Mouse (Mus musculus) heart, adult 18-20 months (tissue): ENCODE measurements around the gene Pigz. TPM values are rescaled to one million over a fixed set of nuclear protein-coding genes. Genes with fewer than 3 reads are reported as not detected.
"Not testable (repeated sequence)": the region's sequence is repeated elsewhere in the genome, so short reads cannot be mapped to it uniquely, and the experiment has no call there.

Experiments used
- DNase-seq, 2 experiments: peaks; one replicate each; pipeline ENCODE4 v3.0.0; 2021 to 2022; ENCODE audit warnings: mixed read lengths in 1 of 2
- total RNA-seq, 2 experiments: library from RNA; stranded (reverse); gene quantifications; 2 replicates each; pipeline ENCODE4 v1.2.3; 2021

Gene Pigz
- total RNA-seq, 2 experiments from 2014 or later: 2.2 to 3.5 TPM

- DNase-seq: no peak
Measured at GRCm38 (mm10) chr16:31931330-31931729, 2.3 kb upstream of the Pigz start.

DNA sequence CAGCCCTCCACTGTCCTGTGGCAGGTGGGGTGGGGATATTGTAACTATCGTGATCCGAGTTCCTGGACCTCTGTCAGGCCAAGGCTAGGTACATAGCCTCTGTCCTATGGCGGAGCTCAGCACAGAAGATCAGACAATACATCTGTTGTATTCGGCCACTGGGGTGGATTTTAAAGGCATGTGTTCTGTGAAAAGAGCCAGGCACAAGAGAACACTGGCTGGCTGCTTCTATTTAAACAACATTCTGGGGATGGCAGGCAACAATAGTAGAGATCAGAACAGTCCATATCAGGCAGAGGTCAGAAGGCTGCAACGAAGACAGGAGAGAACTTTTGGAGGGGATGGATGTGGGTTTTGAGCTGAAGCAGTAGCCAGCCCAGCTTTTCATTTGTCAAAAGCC lies 1.4 kb upstream of the Pigz start:
- no peak for DNase-seq

- peak; percentile 87 to 93 for DNase-seq
Measured at GRCm38 (mm10) chr16:31932840-31933697, 582 bp upstream of the Pigz start.

DNA sequence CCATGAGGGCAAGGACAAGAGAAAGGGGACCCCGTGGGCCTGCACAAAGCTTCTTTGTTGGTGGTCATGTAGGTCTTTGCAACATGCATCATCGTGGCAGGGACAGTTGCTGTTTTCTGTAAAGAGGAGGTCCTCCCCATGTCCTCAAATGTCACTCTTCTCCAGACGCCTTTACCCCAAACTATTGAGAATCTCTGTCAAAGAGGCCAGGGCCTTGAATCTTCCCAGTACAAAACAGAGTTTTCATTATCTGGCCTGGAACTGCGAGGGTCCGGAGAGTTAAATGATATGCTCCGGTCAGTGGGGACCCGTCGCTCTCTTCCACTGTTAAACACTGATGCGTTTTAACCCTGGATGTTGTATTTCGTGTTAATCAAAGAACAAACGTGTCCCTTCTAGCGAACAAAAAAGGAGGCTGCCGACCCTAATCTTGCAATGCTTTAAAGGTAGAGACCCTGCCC lies 929 bp downstream of the Pigz start:
- DNase-seq: no peak

- DNase-seq: peak; percentile 32 to 45
Measured at GRCm38 (mm10) chr16:31935091-31935979, 1.7 kb downstream of the Pigz start.

- no peak for DNase-seq
Measured at GRCm38 (mm10) chr16:31936568-31936967, 2.9 kb downstream of the Pigz start.

DNA sequence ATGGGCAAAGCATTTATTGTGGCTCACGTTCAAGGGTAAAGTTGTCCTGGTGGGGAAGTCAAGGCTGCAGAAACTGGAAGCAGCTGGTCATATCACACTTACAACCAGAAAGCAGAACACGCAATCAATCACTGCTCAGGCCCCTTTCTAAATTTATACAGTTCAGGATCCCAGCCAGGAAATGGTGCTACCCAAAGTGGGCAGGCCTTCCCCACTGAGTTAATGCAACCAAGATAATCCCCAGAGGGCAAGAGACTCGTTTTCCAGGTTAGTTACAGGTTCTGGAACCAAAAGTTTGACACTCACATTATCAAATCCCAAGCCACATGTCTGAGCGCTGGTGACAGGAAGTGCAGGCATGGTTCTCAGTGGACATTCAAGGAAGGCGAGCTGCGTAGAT lies 5.2 kb downstream of the Pigz start:
- DNase-seq: peak; percentile 53 to 58

GRCm38 (mm10) chr16:31940586-31940985 lies 6.9 kb downstream of the Pigz start:
- no peak for DNase-seq

DNA sequence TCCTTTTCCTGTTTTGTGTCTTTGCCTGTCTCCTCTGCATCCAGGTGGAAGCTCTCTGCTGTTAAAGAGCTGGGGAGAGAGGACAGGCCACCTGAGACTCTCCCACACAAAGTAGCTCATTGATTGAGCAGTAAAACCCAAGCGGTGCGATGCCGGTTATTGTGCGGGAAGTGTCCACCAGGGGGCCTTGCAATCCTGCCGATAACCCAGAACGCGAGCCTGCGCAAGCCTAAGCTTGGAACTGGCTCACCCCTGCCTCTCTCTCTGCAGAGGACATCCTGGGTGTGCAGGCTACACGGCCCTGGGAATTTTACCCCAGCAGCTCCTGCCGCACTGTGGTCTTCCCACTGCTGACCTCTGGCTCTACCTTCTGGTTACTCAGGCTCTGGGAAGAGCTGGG lies 10.3 kb downstream of the Pigz start:
- DNase-seq: peak; percentile 73 to 85

DNA sequence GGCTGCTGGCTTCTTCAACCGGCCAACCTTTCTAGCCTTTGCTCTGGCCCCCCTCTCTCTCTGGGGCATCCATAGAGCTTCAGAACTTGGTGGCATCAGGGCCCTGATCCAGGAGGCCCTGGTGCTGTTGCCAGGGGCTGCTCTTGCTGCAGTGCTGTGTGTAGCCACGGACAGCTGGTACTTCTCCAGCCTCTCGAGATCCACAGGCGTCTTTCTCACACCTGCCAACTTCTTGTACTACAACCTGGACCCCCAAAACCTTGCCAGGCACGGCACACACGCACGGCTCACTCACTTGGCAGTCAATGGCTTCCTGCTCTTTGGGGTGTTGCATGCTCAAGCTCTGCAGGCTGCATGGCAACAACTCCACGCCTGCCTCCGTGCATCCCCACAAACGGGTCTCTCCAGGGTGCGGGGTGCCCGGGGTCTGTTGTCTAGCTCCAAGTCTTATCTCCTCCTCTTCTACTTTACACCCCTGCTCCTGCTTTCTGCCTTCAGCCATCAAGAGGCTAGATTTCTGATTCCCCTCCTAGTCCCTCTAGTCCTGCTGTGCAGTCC lies 11.1 kb downstream of the Pigz start:
- DNase-seq: no peak

DNA sequence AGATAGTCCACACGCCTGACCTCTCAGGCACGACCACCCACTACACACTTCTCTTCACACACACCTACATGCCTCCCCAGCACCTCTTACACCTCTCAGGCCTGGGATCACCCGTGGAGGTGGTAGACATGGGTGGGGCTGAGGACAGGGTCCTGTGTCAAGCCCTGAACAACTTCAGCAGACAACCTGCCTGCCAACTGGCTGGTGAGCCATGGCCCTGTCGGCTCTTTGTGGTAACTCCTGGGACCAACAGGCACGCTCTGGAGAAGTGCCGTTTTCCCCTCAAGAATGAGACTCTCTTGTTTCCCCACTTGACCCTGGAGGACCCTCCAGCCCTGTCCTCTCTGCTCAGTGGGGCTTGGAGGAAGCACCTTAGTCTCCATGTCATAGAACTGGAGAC lies 11.7 kb downstream of the Pigz start:
- DNase-seq: no peak

GRCm38 (mm10) chr16:31945986-31946385 lies 12.3 kb downstream of the Pigz start:
- DNase-seq: not testable (repeated sequence)

DNA sequence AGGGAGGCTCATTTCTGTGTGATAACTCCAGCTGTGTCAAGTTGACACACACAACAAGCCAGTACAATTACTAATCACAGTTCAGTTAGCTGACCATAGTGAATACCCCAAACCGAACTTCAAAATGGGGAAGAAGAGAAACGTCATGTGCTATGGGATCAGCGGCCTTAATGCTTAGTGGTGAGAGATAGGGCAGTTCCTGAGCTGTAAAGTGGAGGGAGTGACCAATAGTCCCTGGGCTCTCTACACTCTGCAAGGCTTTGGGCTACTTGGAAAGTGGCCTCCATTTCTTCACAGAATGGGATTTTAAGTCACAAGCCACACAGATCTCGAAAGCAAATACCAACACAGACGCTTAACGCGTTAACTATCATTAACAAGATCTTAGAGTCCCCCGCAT lies 13.7 kb downstream of the Pigz start:
- DNase-seq: no peak

DNA sequence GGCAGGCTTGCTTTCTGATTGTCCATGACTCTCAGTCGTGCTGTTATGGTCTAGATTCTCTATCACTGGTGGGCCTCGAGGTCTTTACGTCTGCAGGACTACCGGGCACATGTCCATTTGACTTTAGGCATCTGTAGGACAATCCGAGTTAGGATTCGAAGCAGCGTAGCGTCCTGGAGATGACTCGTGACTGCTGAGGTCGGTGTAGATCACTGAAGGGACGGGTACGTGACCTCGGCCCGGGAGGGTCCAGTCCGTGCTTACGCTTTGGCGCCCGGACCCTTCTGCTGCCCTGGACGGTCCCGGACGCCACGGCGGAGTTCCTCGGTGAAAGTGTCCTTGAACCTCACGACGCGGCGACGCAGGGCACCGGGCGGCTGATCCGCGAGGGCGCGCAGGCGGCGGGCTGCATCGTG lies 14.3 kb downstream of the Pigz start:
- DNase-seq: no peak

DNA sequence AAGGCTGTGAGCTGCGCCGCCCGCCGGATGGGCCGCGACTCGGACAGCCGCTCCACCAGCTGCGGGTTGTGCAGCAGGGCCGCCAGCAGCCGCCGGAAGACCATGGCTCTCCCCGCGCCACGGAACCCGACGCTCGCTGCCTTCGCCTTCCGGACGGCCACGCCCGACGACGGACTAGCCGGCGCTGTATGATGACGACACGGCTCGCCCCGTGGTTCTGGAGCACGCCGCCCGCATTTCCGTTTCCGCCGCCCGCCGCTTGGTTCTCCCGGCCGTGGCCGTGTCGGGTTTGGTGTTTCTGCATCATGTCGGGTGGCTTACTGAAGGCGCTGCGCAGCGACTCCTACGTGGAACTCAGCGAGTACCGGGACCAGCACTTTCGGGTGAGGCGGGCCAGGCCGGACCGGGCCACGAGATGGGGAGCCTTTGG lies 14.7 kb downstream of the Pigz start, which contains the start of the genes 0610012G03Rik and Ncbp2:
TSS of gene 0610012G03Rik (minus strand) at position 150 of the 430 bp plus-strand sequence.
TSS of gene Ncbp2 (plus strand) at position 169 of the 430 bp plus-strand sequence.
- DNase-seq: peak; percentile 96 to 97

DNA sequence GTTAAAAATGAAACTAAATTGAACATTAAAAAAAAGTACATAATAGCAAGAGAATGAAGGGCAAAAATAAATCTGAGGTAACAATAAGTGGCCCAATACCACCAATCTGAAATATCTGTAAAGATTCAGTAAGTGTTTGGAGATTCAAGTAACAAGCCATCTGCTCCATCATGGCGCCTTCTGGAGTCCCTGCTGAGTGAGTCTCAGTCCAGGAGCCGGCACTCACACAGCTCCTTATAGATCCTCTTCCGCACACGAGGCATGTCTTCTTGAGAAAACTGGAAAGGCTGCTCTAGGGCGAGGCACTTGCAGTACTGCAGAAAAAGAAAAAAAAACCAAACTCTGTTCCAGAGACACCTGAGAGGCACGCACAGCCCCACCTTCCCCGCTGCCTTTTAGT lies 29.6 kb downstream of the Pigz start:
- DNase-seq: no peak

GRCm38 (mm10) chr16:31975258-31975657 lies 41.6 kb downstream of the Pigz start:
- no peak for DNase-seq

DNA sequence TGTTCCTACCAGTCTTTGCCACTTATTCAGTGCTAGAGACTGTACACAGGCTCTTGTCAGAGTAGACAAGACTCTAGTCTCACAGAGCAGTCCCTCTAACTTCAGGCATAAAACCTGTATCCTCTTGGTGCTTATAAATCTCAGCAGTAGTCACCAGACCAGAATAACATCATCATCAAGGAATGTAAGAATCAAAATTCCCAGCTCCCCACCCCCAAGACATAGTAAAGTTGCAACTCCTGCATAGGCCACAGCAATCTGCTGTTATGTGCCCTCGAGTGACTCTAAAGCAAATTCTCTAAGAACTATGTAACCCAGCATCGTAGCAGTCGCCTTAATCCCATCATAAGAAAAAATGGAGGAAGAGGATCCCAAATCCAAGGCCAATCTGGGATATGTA lies 45.9 kb downstream of the Pigz start:
- no peak for DNase-seq

GRCm38 (mm10) chr16:31980946-31981345 lies 47.3 kb downstream of the Pigz start:
- no peak for DNase-seq

DNA sequence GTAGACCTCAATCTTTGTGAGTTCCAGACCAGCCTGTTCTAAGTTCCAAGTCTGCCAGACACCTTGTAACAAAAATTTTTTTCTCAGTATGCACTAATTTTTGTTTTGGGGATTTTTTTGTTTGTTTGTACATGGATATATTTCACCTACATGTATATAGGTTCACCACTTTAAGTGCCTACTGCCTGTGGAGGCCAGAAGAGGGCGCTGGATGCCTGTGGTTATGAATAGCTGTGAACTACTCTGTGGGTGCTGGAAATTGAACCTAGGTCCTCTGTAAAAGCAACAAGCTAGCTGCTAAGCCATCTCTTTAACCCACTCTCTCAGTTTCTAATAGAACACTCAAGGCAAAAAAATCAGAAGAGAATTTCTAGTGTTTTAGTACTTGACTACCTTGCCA lies 58.4 kb downstream of the Pigz start:
- DNase-seq: no peak

DNA sequence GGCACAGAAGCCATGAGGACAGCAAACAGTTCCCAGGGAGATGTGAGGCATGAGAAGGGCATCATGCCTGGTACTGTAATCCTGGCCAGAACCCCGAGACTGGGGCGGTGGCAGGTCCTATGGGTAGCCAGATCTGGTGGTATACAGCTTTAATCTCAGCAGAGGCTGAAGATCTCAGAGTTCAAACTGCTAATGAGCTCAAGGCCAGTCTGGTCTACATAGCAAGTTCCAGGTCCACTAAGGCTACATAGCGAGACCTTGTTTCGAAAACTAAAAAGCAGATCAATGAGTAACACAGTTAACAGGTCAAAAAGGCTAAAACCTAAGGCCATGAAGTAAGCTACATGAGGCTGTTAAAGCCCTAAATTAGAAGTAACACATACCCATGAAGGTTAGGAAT lies 59.5 kb downstream of the Pigz start:
- no peak for DNase-seq

DNA sequence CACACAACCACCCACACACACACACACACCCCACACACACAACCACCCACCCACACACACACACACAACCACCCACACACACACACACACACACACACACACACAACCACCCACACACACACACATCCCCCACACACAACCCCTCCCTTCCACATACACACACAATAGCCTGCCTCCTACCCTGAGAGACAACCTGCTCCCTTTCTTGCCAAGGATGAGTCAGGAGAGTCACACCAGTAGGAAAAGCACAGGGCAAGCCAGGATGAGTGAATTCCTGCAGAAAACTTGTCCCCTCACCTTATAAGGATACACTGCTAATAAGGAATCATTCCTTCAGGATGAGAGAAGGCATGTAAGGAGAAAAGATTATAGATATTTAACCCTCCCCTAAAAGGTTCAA lies 60.3 kb downstream of the Pigz start:
- DNase-seq: no peak
